Mouse (Mus musculus): ENCODE data around the gene Itpripl2.

GRCm38 (mm10) chr7:118464432-118464831, 27.3 kb downstream of the Itpripl2 start:
- TF ChIP-seq CTCF (IDR thresholded peaks at IDR 0.05) (no peak), EP300 (IDR thresholded peaks at IDR 0.05; ENCODE audit: insufficient read depth, low read depth, low read length) (no peak), POLR2A (IDR thresholded peaks at IDR 0.05; ENCODE audit: insufficient read depth, low read depth, low read length) (no peak)
